Mouse (Mus musculus): Measurements from ENCODE around the gene Sar1a. TPM values are rescaled to one million over a fixed set of nuclear protein-coding genes. Genes with fewer than 3 reads are reported as not detected.

Gene Sar1a
- polyA plus RNA-seq, 1 experiment from 2014 or later = 227 TPM

GRCm38 (mm10) chr10:61669896-61670295, 10.2 kb upstream of the Sar1a start:
- Histone ChIP-seq H3K36me3 (ENCODE audit: control insufficient read depth, insufficient read depth, low read length) (peaks cover 96% of the 10 kb centered on the region), H3K4me1 (ENCODE audit: control insufficient read depth, insufficient read depth, low read length) (no peaks in the 10 kb centered on the region), H3K27ac (replicated peaks; ENCODE audit: low read depth, low read length) (no peak overlapping the region), H3K9ac (replicated peaks; ENCODE audit: low read length) (no peak overlapping the region), H3K9me3 (ENCODE audit: control insufficient read depth, low read length) (no peaks in the 10 kb centered on the region), H3K27me3 (ENCODE audit: control insufficient read depth, insufficient read depth, low read length) (no peaks in the 10 kb centered on the region), H3K4me2 (ENCODE audit: low read length) (no peak overlapping the region), H3K4me3 (replicated peaks; ENCODE audit: low read depth, low read length) (no peak overlapping the region)
- ATAC-seq (ENCODE audit: low FRiP score, low TSS enrichment) (no peak), DNase-seq (no peak)

- Histone ChIP-seq H3K9ac (replicated peaks; ENCODE audit: low read length) (no peak overlapping the region), H3K27me3 (ENCODE audit: control insufficient read depth, insufficient read depth, low read length) (no peaks in the 10 kb centered on the region), H3K27ac (replicated peaks; ENCODE audit: low read depth, low read length) (no peak overlapping the region), H3K36me3 (ENCODE audit: control insufficient read depth, insufficient read depth, low read length) (peaks cover 93% of the 10 kb centered on the region), H3K4me2 (ENCODE audit: low read length) (no peak overlapping the region), H3K4me3 (replicated peaks; ENCODE audit: low read depth, low read length) (no peak overlapping the region), H3K9me3 (ENCODE audit: control insufficient read depth, low read length) (no peaks in the 10 kb centered on the region), H3K4me1 (ENCODE audit: control insufficient read depth, insufficient read depth, low read length) (no peaks in the 10 kb centered on the region)
- DNase-seq = no peak
- WGBS = 94% methylated on average over 3 of the region's 3 CpGs
- no peak for ATAC-seq (ENCODE audit: low FRiP score, low TSS enrichment)
These were observed 9.3 kb upstream of the Sar1a start for GRCm38 (mm10) chr10:61670758-61671157.

- H3K9me3 ChIP-seq (ENCODE audit: control insufficient read depth, low read length) = no peaks in the 10 kb centered on the region
- ATAC-seq (ENCODE audit: low FRiP score, low TSS enrichment) (no peak), DNase-seq (no peak)
- no peak overlapping the region for H3K27ac ChIP-seq (replicated peaks; ENCODE audit: low read depth, low read length)
- H3K4me2 ChIP-seq (ENCODE audit: low read length) = no peak overlapping the region
- no peaks in the 10 kb centered on the region for H3K27me3 ChIP-seq (ENCODE audit: control insufficient read depth, insufficient read depth, low read length)
- H3K9ac ChIP-seq (replicated peaks; ENCODE audit: low read length) = no peak overlapping the region
- 86% methylated on average over 3 of the region's 3 CpGs for WGBS
- H3K36me3 ChIP-seq (ENCODE audit: control insufficient read depth, insufficient read depth, low read length) = peaks cover 43% of the 10 kb centered on the region
- H3K4me3 ChIP-seq (replicated peaks; ENCODE audit: low read depth, low read length) = no peak overlapping the region
- peaks cover 6% of the 10 kb centered on the region for H3K4me1 ChIP-seq (ENCODE audit: control insufficient read depth, insufficient read depth, low read length)
These were observed 4.2 kb upstream of the Sar1a start for GRCm38 (mm10) chr10:61675935-61676334.

GRCm38 (mm10) chr10:61679545-61679944, 554 bp upstream of the Sar1a start:
- WGBS = 37% methylated on average over 9 of the region's 9 CpGs
- Histone ChIP-seq H3K27ac (replicated peaks; ENCODE audit: low read depth, low read length) (peak overlapping the region; percentile 78), H3K9ac (replicated peaks; ENCODE audit: low read length) (peak overlapping the region; percentile 92), H3K4me2 (ENCODE audit: low read length) (peak overlapping the region; percentile 93), H3K4me3 (replicated peaks; ENCODE audit: low read depth, low read length) (peak overlapping the region; percentile 94), H3K9me3 (ENCODE audit: control insufficient read depth, low read length) (no peaks in the 10 kb centered on the region), H3K27me3 (ENCODE audit: control insufficient read depth, insufficient read depth, low read length) (no peaks in the 10 kb centered on the region), H3K4me1 (ENCODE audit: control insufficient read depth, insufficient read depth, low read length) (peaks cover 14% of the 10 kb centered on the region), H3K36me3 (ENCODE audit: control insufficient read depth, insufficient read depth, low read length) (peaks cover 9% of the 10 kb centered on the region)
- no peak for ATAC-seq (ENCODE audit: low FRiP score, low TSS enrichment)
- no peak for DNase-seq

GRCm38 (mm10) chr10:61689405-61689804, 9.3 kb downstream of the Sar1a start:
- Histone ChIP-seq H3K9ac (replicated peaks; ENCODE audit: low read length) (no peak overlapping the region), H3K4me2 (ENCODE audit: low read length) (no peak overlapping the region), H3K4me1 (ENCODE audit: control insufficient read depth, insufficient read depth, low read length) (no peaks in the 10 kb centered on the region), H3K4me3 (replicated peaks; ENCODE audit: low read depth, low read length) (no peak overlapping the region), H3K9me3 (ENCODE audit: control insufficient read depth, low read length) (no peaks in the 10 kb centered on the region), H3K27ac (replicated peaks; ENCODE audit: low read depth, low read length) (no peak overlapping the region), H3K27me3 (ENCODE audit: control insufficient read depth, insufficient read depth, low read length) (no peaks in the 10 kb centered on the region), H3K36me3 (ENCODE audit: control insufficient read depth, insufficient read depth, low read length) (peaks cover 79% of the 10 kb centered on the region)
- DNase-seq (no peak), ATAC-seq (ENCODE audit: low FRiP score, low TSS enrichment) (no peak)
- WGBS = 92% methylated on average over 8 of the region's 8 CpGs

GRCm38 (mm10) chr10:61693563-61693962, 13.5 kb downstream of the Sar1a start:
- H3K36me3 ChIP-seq (ENCODE audit: control insufficient read depth, insufficient read depth, low read length) = peaks cover 50% of the 10 kb centered on the region
- no peaks in the 10 kb centered on the region for H3K27me3 ChIP-seq (ENCODE audit: control insufficient read depth, insufficient read depth, low read length)
- H3K4me3 ChIP-seq (replicated peaks; ENCODE audit: low read depth, low read length) = no peak overlapping the region
- H3K9ac ChIP-seq (replicated peaks; ENCODE audit: low read length) = no peak overlapping the region
- H3K9me3 ChIP-seq (ENCODE audit: control insufficient read depth, low read length) = no peaks in the 10 kb centered on the region
- no peak overlapping the region for H3K27ac ChIP-seq (replicated peaks; ENCODE audit: low read depth, low read length)
- no peak for DNase-seq
- H3K4me1 ChIP-seq (ENCODE audit: control insufficient read depth, insufficient read depth, low read length) = peaks cover 14% of the 10 kb centered on the region
- no peak for ATAC-seq (ENCODE audit: low FRiP score, low TSS enrichment)
- H3K4me2 ChIP-seq (ENCODE audit: low read length) = no peak overlapping the region
- 80% methylated on average over 4 of the region's 4 CpGs for WGBS

GRCm38 (mm10) chr10:61694870-61695670, 15.0 kb downstream of the Sar1a start, which contains the start of gene Tysnd1:
Gene Tysnd1 (plus strand): TSS chr10:61695514.
- peak; percentile 98 for DNase-seq
- peak; percentile 96 for ATAC-seq (ENCODE audit: low FRiP score, low TSS enrichment)
- Histone ChIP-seq H3K4me3 (replicated peaks; ENCODE audit: low read depth, low read length) (peak within 1 kb of the TSS; percentile 96), H3K4me1 (ENCODE audit: control insufficient read depth, insufficient read depth, low read length) (peaks cover 14% of the 10 kb centered on the region), H3K36me3 (ENCODE audit: control insufficient read depth, insufficient read depth, low read length) (peaks cover 38% of the 10 kb centered on the region), H3K9me3 (ENCODE audit: control insufficient read depth, low read length) (no peaks in the 10 kb centered on the region), H3K4me2 (ENCODE audit: low read length) (peak within 1 kb of the TSS; percentile 100), H3K27ac (replicated peaks; ENCODE audit: low read depth, low read length) (peak within 1 kb of the TSS; percentile 70), H3K9ac (replicated peaks; ENCODE audit: low read length) (peak within 1 kb of the TSS; percentile 66), H3K27me3 (ENCODE audit: control insufficient read depth, insufficient read depth, low read length) (no peaks in the 10 kb centered on the region)
- WGBS = 1% methylated on average over 42 of the region's 42 CpGs

- ATAC-seq (ENCODE audit: low FRiP score, low TSS enrichment) (peak; percentile 57), DNase-seq (peak; percentile 38)
- Histone ChIP-seq H3K36me3 (ENCODE audit: control insufficient read depth, insufficient read depth, low read length) (peaks cover 29% of the 10 kb centered on the region), H3K4me1 (ENCODE audit: control insufficient read depth, insufficient read depth, low read length) (peaks cover 14% of the 10 kb centered on the region), H3K27me3 (ENCODE audit: control insufficient read depth, insufficient read depth, low read length) (no peaks in the 10 kb centered on the region), H3K27ac (replicated peaks; ENCODE audit: low read depth, low read length) (peak overlapping the region; percentile 70), H3K9me3 (ENCODE audit: control insufficient read depth, low read length) (no peaks in the 10 kb centered on the region), H3K9ac (replicated peaks; ENCODE audit: low read length) (peak overlapping the region; percentile 66), H3K4me3 (replicated peaks; ENCODE audit: low read depth, low read length) (peak overlapping the region; percentile 96), H3K4me2 (ENCODE audit: low read length) (peak overlapping the region; percentile 100)
- under 1% methylated on average over 105 of the region's 111 CpGs for WGBS
These were observed 15.8 kb downstream of the Sar1a start for GRCm38 (mm10) chr10:61695703-61696559.

Data from midbrain, embryonic 14.5 days (tissue).